Mouse (Mus musculus) kidney, embryonic 16.5 days (tissue): ENCODE data around the gene Tprkb. TPM values are rescaled to one million over a fixed set of nuclear protein-coding genes. Genes with fewer than 3 reads are reported as not detected.
A peak's percentile ranks its signal among the peaks of the same experiment; 100 is the strongest.
"Not testable (repeated sequence)": the region's sequence is repeated elsewhere in the genome, so short reads cannot be mapped to it uniquely, and the experiment has no call there.

Experiments used
- ATAC-seq: fragments of 200-750 bp; cut with Nextera tagmentation; 2 replicates; pipeline ENCODE4 v1.8.0; 2017; ENCODE audit warnings: moderate TSS enrichment; ENCODE audit not compliant: low FRiP score, low TSS enrichment
- H3K27ac ChIP-seq: fragments of 300-500 bp; sonication (generic); 2 replicates; pipeline ENCODE4 v1.5.1; 2014; ENCODE audit warnings: low read length
- H3K27me3 ChIP-seq: fragments of 300-500 bp; sonication (generic); 2 replicates; pipeline ENCODE4 v1.6.1; 2014; ENCODE audit warnings: low read length, control low read depth, mixed read lengths; ENCODE audit not compliant: insufficient read depth
- H3K36me3 ChIP-seq: fragments of 300-500 bp; sonication (generic); 2 replicates; pipeline ENCODE4 v1.6.1; 2014; ENCODE audit warnings: low read length, control low read depth, mixed read lengths; ENCODE audit not compliant: insufficient read depth
- H3K4me1 ChIP-seq: fragments of 300-500 bp; sonication (generic); 2 replicates; pipeline ENCODE4 v1.6.1; 2014; ENCODE audit warnings: low read length, control low read depth, mixed read lengths; ENCODE audit not compliant: insufficient read depth
- H3K4me2 ChIP-seq: fragments of 300-500 bp; sonication (generic); replicated peaks from 2 replicates; pipeline ENCODE4 v1.6.1; 2014; ENCODE audit warnings: low read depth, low read length
- H3K4me3 ChIP-seq: fragments of 300-500 bp; sonication (generic); 2 replicates; pipeline ENCODE4 v1.5.1; 2014; ENCODE audit warnings: mild to moderate bottlenecking, low read length
- H3K9ac ChIP-seq: fragments of 300-500 bp; sonication (generic); replicated peaks from 2 replicates; pipeline ENCODE4 v1.6.1; 2014; ENCODE audit warnings: low read length
- H3K9me3 ChIP-seq: fragments of 300-500 bp; sonication (generic); 2 replicates; pipeline ENCODE4 v1.6.1; 2016; ENCODE audit warnings: low read length, control low read depth
- WGBS: fragments of 180-500 bp; shearing (Covaris S2); extraction: QIAGEN DNeasy Blood & Tissue Kit; methylation state at CpG from one replicate; pipeline ENCODE4 v1.1.7; 2014; 5-methylcytosine and 5-hydroxymethylcytosine counted together
- polyA plus RNA-seq: library from polyadenylated mRNA; unstranded; fragments of >200 nt; fragmentation: Nextera tagmentation; extraction: Ambion mirVana; gene quantifications from 2 replicates; pipeline ENCODE4 v1.2.1, GENCODE M21; 2015

The Tprkb gene
- polyA plus RNA-seq, 1 experiment from 2014 or later, result 35.3 TPM

DNA sequence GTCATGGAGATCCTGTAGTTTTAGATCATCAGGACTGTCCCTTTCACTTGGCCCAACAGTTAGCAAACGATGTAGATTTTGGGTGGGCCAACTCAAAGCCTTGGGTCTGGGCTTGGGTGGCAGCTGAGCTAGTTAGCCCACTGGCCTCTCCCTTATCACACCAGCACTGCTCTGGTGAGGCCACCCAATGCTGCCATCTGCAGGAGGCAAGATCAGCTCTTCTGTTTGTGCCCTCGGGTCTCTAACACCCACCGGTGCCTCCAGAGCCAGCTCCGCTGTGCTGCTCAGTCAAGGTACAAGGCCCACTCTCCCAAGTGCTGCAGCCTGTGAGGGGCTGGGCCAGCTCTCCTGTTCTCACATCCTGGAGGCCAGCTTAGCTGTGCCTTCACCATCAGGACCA is 55.0 kb downstream of the Tprkb start:
- Histone ChIP-seq H3K27me3 (no peaks in the 10 kb centered on the region), H3K9ac (no peak overlapping the region), H3K4me2 (no peak overlapping the region), H3K36me3 (no peaks in the 10 kb centered on the region), H3K9me3 (no peaks in the 10 kb centered on the region), H3K4me1 (no peaks in the 10 kb centered on the region), H3K27ac (no peak overlapping the region), H3K4me3 (no peak overlapping the region)
- WGBS, result 82% methylated on average over 4 of the region's 4 CpGs
- 0 out of 2 replicates have a peak, but pooled peaks have one; percentile 27 for ATAC-seq

DNA sequence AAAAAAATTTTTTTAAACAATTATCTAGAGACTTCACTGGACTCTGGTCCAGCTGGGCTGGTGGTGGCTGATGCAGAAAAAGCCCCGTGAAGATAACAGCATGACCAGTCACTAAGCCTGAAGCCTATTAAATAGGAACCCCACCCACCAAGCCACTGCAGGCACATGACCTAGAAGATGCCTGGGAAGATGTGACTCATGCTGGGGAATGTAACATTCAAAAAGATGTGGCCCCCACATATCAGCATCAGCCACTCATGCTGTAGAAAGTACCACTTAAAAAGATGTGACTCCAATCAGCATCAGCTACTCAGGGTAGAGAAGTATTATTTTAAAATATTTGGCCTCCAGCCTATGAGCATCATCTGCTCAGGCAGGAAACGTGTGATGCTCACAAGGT is 58.2 kb downstream of the Tprkb start:
- H3K4me1 ChIP-seq, result no peaks in the 10 kb centered on the region
- H3K4me3 ChIP-seq, result no peak overlapping the region
- H3K4me2 ChIP-seq, result no peak overlapping the region
- WGBS, result 54% methylated on average over 2 of the region's 2 CpGs
- H3K27ac ChIP-seq, result no peak overlapping the region
- no peak overlapping the region for H3K9ac ChIP-seq
- no peaks in the 10 kb centered on the region for H3K27me3 ChIP-seq
- no peak for ATAC-seq
- H3K9me3 ChIP-seq, result no peaks in the 10 kb centered on the region
- H3K36me3 ChIP-seq, result no peaks in the 10 kb centered on the region

DNA sequence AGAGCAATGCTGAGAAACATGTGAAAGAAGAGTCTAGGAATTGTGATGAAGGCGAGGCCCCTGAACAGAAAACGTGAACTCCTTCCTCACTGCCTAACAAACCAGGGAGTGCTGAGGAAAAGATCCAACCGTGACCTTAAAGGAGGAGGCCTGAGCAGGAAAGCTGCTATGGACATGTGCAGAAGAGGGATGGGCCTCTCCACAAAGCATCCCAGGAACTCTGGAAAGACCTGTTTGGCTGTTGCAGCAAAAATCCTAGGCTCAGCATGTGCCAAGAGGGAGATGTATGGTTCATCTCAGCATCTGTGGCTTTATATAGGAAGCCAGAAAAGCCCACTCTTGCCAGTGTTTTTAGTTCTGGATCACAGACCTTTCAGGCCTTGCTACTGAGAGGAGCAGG is 61.0 kb downstream of the Tprkb start:
- no peaks in the 10 kb centered on the region for H3K27me3 ChIP-seq
- H3K9ac ChIP-seq, result no peak overlapping the region
- no peak for ATAC-seq
- H3K9me3 ChIP-seq, result no peaks in the 10 kb centered on the region
- no peak overlapping the region for H3K4me2 ChIP-seq
- H3K36me3 ChIP-seq, result no peaks in the 10 kb centered on the region
- H3K4me1 ChIP-seq, result no peaks in the 10 kb centered on the region
- WGBS, result 62% methylated on average over 3 of the region's 3 CpGs
- H3K4me3 ChIP-seq, result no peak overlapping the region
- H3K27ac ChIP-seq, result no peak overlapping the region

DNA sequence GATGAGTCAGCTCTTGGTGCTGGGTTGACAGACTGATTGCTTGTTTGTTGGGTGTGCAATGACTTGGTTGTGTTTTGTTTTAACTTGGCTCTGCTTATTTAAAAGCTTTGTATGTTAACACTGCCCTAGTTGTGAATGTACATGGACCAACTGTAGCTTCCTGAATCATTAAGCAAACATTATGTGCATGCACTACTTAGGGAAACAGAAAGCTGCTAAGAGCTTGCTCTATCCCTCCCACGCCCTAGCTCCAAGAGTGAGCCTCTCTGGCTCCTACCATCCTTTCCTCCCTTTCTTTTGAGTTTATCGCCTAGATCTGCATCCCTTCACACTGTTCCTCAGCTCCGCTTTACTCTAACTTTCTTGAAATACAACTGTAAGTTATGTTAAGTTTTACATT is 61.7 kb downstream of the Tprkb start:
- H3K9me3 ChIP-seq, result no peaks in the 10 kb centered on the region
- no peaks in the 10 kb centered on the region for H3K27me3 ChIP-seq
- no peaks in the 10 kb centered on the region for H3K36me3 ChIP-seq
- no peak for ATAC-seq
- H3K9ac ChIP-seq, result no peak overlapping the region
- no peaks in the 10 kb centered on the region for H3K4me1 ChIP-seq
- WGBS, result 59% methylated on average over 3 of the region's 3 CpGs
- H3K27ac ChIP-seq, result no peak overlapping the region
- H3K4me2 ChIP-seq, result no peak overlapping the region
- no peak overlapping the region for H3K4me3 ChIP-seq

DNA sequence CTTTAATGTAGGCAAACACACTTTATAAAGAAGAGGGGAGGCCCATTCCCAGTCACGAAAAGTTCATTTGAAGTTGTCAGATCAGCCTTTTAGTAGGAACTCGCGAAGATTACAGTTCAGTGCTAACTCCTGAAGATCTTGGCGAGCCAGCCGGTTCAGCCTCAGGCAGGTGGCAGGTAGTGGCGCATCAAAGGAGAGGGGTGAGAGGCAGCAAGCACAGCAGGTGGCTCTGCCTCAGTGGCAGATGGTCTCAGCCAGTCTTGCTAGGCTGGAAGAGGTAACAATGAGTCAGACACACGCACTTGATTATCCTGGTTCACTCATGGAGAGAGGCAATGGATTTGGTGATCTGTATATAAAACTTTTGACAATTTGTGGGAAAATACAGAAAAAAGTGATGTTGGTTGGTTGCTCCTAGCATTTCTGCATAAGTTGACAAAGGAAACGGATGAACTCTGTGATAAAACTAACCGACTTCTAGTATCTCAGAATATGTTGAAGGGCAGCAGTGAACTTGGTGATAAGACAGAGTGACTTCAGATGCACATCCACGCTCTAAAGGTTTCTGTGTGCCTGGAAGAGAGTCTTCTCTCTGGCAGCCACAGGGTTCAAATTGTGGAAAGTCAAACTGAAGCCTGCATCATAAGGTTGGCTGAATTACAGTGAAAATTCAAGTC is 63.4 kb downstream of the Tprkb start:
- Histone ChIP-seq H3K4me1 (no peaks in the 10 kb centered on the region), H3K4me3 (no peak overlapping the region), H3K9me3 (no peaks in the 10 kb centered on the region), H3K36me3 (no peaks in the 10 kb centered on the region), H3K27ac (no peak overlapping the region), H3K4me2 (no peak overlapping the region), H3K27me3 (no peaks in the 10 kb centered on the region), H3K9ac (no peak overlapping the region)
- 67% methylated on average over 10 of the region's 10 CpGs for WGBS
- no peak for ATAC-seq

DNA sequence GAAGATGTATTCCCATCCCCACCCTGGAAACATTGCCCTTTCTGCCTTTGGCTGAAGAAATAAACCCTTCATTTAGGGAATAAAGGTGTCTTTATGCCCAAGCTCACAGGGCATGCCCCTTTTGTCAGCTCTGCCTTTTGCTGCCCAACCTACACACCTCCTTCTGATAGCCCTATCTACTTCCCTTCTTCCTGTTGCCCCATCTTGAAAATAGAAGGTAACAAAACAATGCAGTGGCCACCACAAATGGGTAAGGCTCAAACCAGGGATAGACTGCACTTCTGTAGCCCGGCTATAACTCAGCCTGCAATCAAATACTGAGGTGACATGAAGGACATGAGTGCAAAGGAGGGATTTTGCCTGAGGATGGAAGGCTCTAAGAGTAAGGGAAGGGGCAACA is 64.1 kb downstream of the Tprkb start:
- no peaks in the 10 kb centered on the region for H3K36me3 ChIP-seq
- no peak overlapping the region for H3K27ac ChIP-seq
- ATAC-seq, result no peak
- no peak overlapping the region for H3K4me3 ChIP-seq
- no peaks in the 10 kb centered on the region for H3K27me3 ChIP-seq
- no peaks in the 10 kb centered on the region for H3K4me1 ChIP-seq
- H3K4me2 ChIP-seq, result no peak overlapping the region
- no peak overlapping the region for H3K9ac ChIP-seq
- no peaks in the 10 kb centered on the region for H3K9me3 ChIP-seq
- 74% methylated on average over 1 of the region's 1 CpGs for WGBS

DNA sequence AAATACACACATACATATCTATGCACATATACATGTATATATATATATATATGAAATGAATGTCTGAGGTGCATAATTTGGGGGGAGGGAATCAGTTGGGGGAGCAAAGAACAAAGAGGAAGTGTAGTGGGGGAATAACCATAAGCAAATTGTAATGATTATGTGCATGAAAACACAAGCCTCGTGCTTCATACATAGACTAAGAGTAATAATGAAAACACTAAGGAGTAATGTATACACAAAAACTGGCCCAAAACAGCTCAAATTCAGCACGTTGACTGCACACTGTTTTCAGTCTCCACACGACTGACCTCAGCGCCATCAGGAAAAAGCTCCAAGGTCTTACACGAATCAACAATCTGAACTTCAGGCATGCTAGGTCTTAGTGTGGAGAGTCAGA is 64.6 kb downstream of the Tprkb start:
- no peak for ATAC-seq
- Histone ChIP-seq H3K9me3 (no peaks in the 10 kb centered on the region), H3K9ac (no peak overlapping the region), H3K36me3 (no peaks in the 10 kb centered on the region), H3K4me3 (no peak overlapping the region), H3K4me2 (no peak overlapping the region), H3K27ac (no peak overlapping the region), H3K4me1 (no peaks in the 10 kb centered on the region), H3K27me3 (no peaks in the 10 kb centered on the region)
- WGBS, result 88% methylated on average over 5 of the region's 5 CpGs

DNA sequence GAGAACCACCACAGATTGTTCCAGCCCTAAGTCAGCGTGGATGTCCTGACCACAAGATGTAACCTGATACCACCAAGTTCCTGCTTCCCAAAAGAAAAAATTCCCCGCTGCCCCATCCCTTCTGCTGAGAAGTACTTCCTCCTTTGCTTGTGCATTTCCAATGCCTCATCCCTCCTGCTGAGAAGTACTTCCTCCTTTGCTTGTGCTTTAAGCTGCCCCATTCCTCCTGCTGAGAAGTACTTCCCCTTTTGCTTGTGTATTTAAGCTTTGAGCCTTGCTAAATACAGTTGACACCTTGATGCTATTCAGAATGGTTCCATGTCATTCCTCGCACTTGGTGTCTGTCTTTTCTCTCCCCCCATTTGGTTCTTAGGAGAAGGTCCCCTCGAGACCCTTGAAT is 67.1 kb downstream of the Tprkb start:
- H3K9me3 ChIP-seq, H3K4me1 ChIP-seq, H3K27me3 ChIP-seq, H3K36me3 ChIP-seq, H3K4me3 ChIP-seq, H3K27ac ChIP-seq, ATAC-seq, H3K4me2 ChIP-seq, H3K9ac ChIP-seq: not testable (repeated sequence)
- 87% methylated on average over 4 of the region's 4 CpGs for WGBS

Other genes starting within 250 kb of the Tprkb start
- not detected in 2 replicates for gene Nat8f7, start 198.7 kb upstream of the Tprkb start, polyA plus RNA-seq
- 0.14 and 0.19 TPM in 2 replicates for gene Nat8f3, start 146.1 kb upstream of the Tprkb start, polyA plus RNA-seq
- gene Nat8f6, start 90.9 kb upstream of the Tprkb start, polyA plus RNA-seq, result 0.20 TPM in 1 of 2 replicates, not detected in the other
- 0.32 TPM in 1 of 2 replicates, not detected in the other for gene Nat8f5, start 90.9 kb upstream of the Tprkb start, polyA plus RNA-seq
- gene Nat8, start 79.8 kb upstream of the Tprkb start, polyA plus RNA-seq, result 2.6 and 4.3 TPM in 2 replicates
- gene Nat8f2, start 42.7 kb upstream of the Tprkb start, polyA plus RNA-seq, result 2.7 and 3.8 TPM in 2 replicates
- gene Nat8f4, start 7.0 kb upstream of the Tprkb start, polyA plus RNA-seq, result 8.2 and 8.6 TPM in 2 replicates
- gene Nat8f1, start 3.8 kb downstream of the Tprkb start, polyA plus RNA-seq, result 96.6 and 128 TPM in 2 replicates
- gene Dusp11, start 49.8 kb downstream of the Tprkb start, polyA plus RNA-seq, result 40.5 and 48.3 TPM in 2 replicates
- not detected in 2 replicates for gene Figla, start 104.3 kb downstream of the Tprkb start, polyA plus RNA-seq
- gene Add2, start 116.8 kb downstream of the Tprkb start, polyA plus RNA-seq, result 5.0 and 6.0 TPM in 2 replicates